Mouse (Mus musculus) layer of hippocampus, adult 2 months (tissue): ENCODE data around the gene Zer1. TPM values are rescaled to one million over a fixed set of nuclear protein-coding genes. Genes with fewer than 3 reads are reported as not detected.
"Not testable (repeated sequence)": the region's sequence is repeated elsewhere in the genome, so short reads cannot be mapped to it uniquely, and the experiment has no call there.

ENCODE experiments used
- DNase-seq, 2 experiments: peaks; one replicate each; pipeline ENCODE4 v3.0.0; 2022; ENCODE audit warnings: low spot score in 2 of 2
- H3K27ac ChIP-seq: fragments of 200-600 bp; 2 replicates; pipeline ENCODE4 v1.8.1; 2022
- H3K4me3 ChIP-seq: fragments of 200-600 bp; 2 replicates; pipeline ENCODE4 v1.8.1; 2022; ENCODE audit warnings: mild to moderate bottlenecking
- CTCF ChIP-seq: fragments of 200-600 bp; conservative IDR thresholded peaks from 2 replicates; pipeline ENCODE4 v1.8.1; 2022; ENCODE audit warnings: antibody characterized with exemption, mild to moderate bottlenecking, moderate library complexity
- total RNA-seq, 2 experiments: library from RNA; stranded (reverse); gene quantifications; 2 replicates each; pipeline ENCODE4 v1.2.3; 2021

The Zer1 gene
- total RNA-seq, 2 experiments from 2014 or later, result 197 to 199 TPM

GRCm38 (mm10) chr2:30136458-30136857 is 12.1 kb upstream of the Zer1 start:
- DNase-seq, result no peak
- no peak overlapping the region for H3K4me3 ChIP-seq
- no peak overlapping the region for H3K27ac ChIP-seq
- TF ChIP-seq CTCF, result no peak

DNA sequence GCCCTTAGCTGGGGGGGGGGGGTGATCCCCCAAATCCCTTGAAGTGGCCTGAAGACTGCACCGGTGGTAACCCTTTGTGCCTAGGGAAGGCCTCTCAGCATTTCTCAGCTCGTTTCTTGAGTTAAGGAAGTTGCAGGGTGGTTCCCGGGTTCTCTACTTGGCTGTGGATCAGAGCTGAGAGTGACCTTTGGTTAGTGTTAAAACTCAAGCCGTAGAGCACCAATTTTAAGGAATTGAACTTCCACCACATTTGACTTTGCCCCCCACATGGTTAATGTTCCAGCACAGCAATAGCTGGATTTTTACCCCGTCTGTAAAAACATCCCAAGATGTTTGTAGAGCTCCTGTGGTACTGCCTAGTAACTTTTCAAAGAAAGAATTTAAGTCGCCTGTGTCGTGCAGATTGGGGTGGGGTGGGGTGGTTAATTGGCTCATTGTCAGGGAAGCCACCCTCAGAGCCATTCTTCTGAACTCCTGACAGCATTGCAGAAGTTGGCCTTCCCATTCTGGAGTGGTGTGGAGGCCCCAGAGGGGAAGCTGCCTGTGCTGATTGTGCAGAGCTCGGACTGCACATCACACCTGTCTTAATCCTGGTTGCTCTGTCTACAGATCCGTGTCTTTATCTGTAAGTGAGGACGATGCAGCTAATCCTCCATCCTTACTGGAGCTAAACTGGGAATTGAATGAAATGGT is 10.7 kb upstream of the Zer1 start:
- TF ChIP-seq CTCF, result no peak
- H3K4me3 ChIP-seq, result peak overlapping the region; percentile 89
- DNase-seq, result no peak
- peak overlapping the region; percentile 92; the same call in 1 of the 2 replicates for H3K27ac ChIP-seq

DNA sequence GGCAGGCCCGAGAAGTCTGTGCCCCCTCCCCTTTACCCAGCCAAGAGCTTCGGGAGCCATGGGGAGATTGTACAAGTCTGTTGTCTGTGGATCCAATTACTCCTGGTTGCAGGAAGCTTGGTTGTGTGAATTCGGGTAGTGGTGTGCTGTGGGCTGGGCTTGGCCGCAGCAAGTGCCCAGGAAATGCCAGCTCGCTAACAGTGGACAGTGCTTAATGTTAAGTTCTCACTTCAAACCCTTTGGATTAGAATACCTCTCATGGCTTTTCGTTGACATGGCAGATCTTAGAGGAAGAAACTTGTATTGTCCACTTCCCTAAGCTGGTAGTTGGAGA is 10.0 kb upstream of the Zer1 start:
- peak overlapping the region; percentile 92 for H3K27ac ChIP-seq
- DNase-seq, result no peak
- H3K4me3 ChIP-seq, result peak overlapping the region; percentile 89
- TF ChIP-seq CTCF, result no peak

DNA sequence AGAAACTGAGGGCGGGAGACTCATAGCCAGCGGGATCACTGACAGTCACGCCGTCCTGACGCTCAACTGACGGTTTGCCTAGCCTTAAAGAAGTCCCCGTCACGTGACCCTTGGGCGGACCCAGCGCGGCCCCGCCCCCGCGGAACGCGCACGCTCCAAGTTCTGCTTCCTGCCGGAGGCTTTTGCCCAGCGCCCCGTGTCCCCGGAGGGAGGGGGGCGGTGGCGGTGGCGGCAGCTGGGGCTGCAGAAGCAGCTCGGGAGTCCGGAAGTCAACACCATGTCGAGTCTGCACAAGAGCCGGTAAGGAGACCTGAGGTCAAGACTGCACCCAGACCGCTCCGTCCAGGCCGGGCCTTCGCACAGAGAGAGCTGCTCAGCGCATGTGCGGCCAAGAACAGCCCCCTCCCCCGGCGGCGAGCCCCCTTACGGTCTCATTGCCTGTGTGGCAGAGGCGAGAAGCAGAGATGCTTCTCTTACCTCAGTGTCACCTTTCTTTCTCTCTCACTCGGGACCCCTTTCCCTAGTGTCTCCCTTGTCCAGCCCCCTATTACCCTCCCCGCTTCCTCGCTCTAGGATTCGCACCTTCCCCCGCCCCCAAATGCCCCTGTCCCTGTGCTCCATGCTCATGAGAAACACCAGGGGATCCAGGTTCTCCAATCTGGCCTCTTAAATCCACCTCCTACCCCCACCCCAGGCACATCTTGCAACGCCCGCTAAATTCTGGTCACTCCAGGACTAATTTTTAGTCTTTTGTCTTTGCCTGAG is 9.4 kb upstream of the Zer1 start, which contains the start of gene Tbc1d13:
Gene Tbc1d13 (plus strand): TSS at position 134 of the 765 bp plus-strand sequence.
- Histone ChIP-seq H3K4me3 (peak within 1 kb of the TSS; percentile 89), H3K27ac (peak within 1 kb of the TSS; percentile 92)
- no peak for TF ChIP-seq CTCF
- peak; percentile 97 for DNase-seq

DNA sequence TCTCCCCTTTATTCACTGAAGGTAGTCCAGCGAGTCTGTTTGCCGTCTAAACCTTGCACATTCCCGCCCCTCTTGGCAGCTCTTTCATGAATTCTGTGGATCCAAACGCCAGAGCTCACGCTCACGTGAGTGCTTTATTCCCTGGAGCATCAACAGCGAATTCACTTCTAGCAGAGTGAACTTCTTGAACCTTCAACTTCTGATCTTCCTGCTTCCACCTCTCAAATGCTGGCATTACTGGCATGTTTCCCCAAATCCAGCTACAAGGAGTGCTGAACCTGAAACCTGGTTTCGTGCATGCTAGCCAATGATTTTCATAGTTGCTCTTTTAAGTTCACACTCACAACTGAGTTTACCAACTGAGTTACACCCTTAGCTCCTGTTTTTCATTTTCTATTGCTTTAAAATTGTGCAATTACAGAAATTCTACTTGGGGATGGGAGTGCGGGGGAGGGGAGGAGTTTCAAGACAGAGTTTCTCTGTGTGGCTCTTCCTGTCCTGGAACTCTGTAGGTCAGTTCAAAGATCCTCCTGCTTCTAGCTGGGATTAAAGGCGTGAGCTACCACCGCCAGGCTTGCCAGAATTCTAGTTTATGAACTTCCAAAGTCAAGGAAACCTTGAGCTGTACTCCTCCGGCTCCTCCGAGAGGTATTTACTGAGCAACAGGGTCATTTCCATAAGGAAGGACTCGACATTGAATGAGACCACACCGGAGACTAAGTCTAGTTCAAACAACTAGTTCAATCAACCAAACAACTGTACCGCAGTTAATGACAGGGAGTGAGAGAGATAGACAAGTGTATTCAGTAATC is 8.6 kb upstream of the Zer1 start:
- H3K4me3 ChIP-seq, result peak overlapping the region; percentile 89
- no peak for TF ChIP-seq CTCF
- peak overlapping the region; percentile 92 for H3K27ac ChIP-seq
- DNase-seq, result no peak

GRCm38 (mm10) chr2:30131240-30131639 is 6.9 kb upstream of the Zer1 start:
- not testable (repeated sequence) for DNase-seq, H3K27ac ChIP-seq, H3K4me3 ChIP-seq
- TF ChIP-seq CTCF, result peak; percentile 57

- DNase-seq, result no peak
- Histone ChIP-seq H3K27ac (no peak overlapping the region), H3K4me3 (no peak overlapping the region)
- no peak for TF ChIP-seq CTCF
Measured at GRCm38 (mm10) chr2:30130156-30130555, 5.8 kb upstream of the Zer1 start.

- Histone ChIP-seq H3K4me3 (no peak overlapping the region), H3K27ac (no peak overlapping the region)
- DNase-seq, result peak; percentile 31 to 55
- peak; percentile 87 for TF ChIP-seq CTCF
Measured at GRCm38 (mm10) chr2:30128789-30129188, 4.4 kb upstream of the Zer1 start.

- DNase-seq, result peak in 1 of 2 experiments; percentile 26
- peak overlapping the region; percentile 88 for H3K4me3 ChIP-seq
- TF ChIP-seq CTCF, result no peak
- peak overlapping the region; percentile 97 for H3K27ac ChIP-seq
Measured at GRCm38 (mm10) chr2:30123729-30124471, 485 bp downstream of the Zer1 start.

DNA sequence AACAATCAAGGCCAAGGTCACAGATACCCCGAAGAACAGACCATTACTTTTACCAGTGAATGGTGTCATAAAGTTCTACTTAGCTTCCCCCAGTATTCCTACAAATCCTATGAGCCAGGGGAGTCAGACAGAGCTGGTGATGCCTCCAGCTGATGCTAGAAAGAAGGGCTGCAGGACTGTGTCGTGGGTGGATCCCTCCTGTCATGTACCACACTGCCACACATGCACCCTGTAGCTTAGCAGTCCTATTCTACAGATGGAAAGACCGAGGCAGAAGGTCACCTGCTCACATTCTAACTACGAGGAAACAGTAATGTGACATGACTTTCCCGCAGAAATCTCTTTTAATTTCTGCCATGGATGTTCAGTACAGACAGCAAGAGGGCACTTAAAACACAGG is 1.6 kb downstream of the Zer1 start:
- TF ChIP-seq CTCF, result no peak
- DNase-seq, result peak; percentile 46 to 64
- Histone ChIP-seq H3K4me3 (peak overlapping the region; percentile 88), H3K27ac (peak overlapping the region; percentile 97)

DNA sequence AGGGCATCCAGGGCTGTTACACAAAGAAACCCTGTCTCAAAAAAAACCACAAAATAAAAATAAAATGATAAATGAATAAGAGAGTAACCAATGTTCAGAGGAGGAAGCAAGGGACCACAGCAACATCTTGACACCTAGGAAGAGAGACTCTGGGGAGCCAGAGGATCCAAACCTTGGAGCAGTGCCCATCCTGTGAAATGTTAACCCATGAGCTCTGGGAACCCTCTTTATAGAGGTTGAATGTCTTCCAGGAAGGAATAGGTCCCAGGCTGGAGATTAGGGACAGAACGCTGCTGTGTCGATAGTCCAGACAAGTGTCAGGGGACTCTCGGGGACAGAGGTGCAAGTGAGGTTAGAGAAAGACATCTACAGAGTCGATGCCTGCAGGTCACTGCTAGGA is 4.1 kb downstream of the Zer1 start:
- Histone ChIP-seq H3K4me3 (no peak overlapping the region; the same call in 1 of the 2 replicates), H3K27ac (peak overlapping the region; percentile 97)
- no peak for DNase-seq
- TF ChIP-seq CTCF, result no peak

GRCm38 (mm10) chr2:30119641-30120051 is 4.7 kb downstream of the Zer1 start:
- TF ChIP-seq CTCF, result peak; percentile 21; the same call in 1 of the 2 replicates
- Histone ChIP-seq H3K4me3 (peak overlapping the region; percentile 5; the same call in 1 of the 2 replicates), H3K27ac (peak overlapping the region; percentile 97)
- peak; percentile 76 to 89 for DNase-seq
